Mouse (Mus musculus): ENCODE results near the gene Lrrc4.

DNA sequence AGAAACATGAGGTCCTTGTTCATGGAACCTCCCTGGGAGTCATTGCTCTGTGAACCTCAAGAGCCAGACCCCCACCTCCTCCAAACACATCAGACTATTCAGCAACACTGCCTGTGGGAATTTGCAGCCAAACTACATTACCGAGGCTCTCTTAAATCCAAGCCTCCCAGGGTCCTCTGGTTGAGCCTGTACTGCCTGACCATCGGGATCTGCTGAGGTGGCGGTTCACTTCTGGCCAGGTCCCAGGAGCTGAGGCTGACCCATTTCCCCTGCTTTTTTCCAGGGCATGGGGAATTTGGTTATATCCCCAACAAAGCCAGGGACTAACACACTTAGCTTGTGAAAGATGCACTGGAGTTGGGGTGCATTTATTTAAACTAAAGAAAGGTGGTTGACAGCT lies 4.0 kb downstream of the Lrrc4 start:
- no peak for TF ChIP-seq POLR2A (IDR thresholded peaks at IDR 0.05; ENCODE audit: low read depth, low read length)
- TF ChIP-seq CTCF (IDR thresholded peaks at IDR 0.05; ENCODE audit: extremely low read depth, insufficient read depth, insufficient read length, insufficient replicate concordance): no peak
